Mouse (Mus musculus) liver, embryonic 14.5 days (tissue): ENCODE results near the gene Krt15.

Source experiments
- CTCF ChIP-seq: IDR thresholded peaks from 2 replicates; pipeline ENCODE4 v1.5.1; 2016; ENCODE audit warnings: antibody characterized with exemption, low read depth, control low read depth
- EP300 ChIP-seq: IDR thresholded peaks from 2 replicates; pipeline ENCODE4 v1.6.1; 2016; ENCODE audit warnings: antibody characterized with exemption, low read depth

- TF ChIP-seq EP300 (no peak), CTCF (no peak)
Observed at GRCm38 (mm10) chr11:100100391-100100790, 35.3 kb downstream of the Krt15 start.
